Mouse (Mus musculus) ES-Bruce4 (cell line): ENCODE data around the gene Calm1.

Source experiments
- CTCF ChIP-seq: IDR thresholded peaks from one replicate; pipeline ENCODE4 v1.8.1; 2011; ENCODE audit warnings: low read depth, low read length
- EP300 ChIP-seq: IDR thresholded peaks from 2 replicates; pipeline ENCODE4 v1.6.1; 2011; ENCODE audit warnings: low read depth, low read length; ENCODE audit not compliant: insufficient read depth
- POLR2A ChIP-seq: IDR thresholded peaks from one replicate; pipeline ENCODE4 v1.8.1; 2011; ENCODE audit warnings: low read length; ENCODE audit not compliant: insufficient read depth

DNA sequence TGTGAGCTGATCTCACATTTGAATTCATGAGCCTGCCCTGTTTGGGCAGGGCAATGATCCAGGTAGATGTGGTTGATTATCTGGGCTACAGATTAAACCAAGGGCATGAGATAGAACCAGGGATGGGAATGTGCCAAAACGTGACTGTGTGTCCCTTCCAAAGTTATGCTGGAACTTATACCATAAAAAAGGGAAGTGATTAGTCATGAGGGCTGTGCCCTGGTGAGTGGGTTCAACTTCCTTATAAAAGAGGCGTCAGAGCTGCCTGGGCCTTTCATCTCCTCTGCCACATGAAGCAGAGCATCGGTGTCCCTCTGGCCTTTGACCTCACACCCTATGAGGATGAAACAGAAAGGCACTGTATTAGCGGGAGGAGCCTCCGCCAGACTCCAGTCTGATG is 15.3 kb upstream of the Calm1 start:
- TF ChIP-seq CTCF (no peak), POLR2A (no peak), EP300 (no peak)
